Mouse (Mus musculus) limb, embryonic 15.5 days (tissue): ENCODE data around the gene Pfn1. TPM values are rescaled to one million over a fixed set of nuclear protein-coding genes. Genes with fewer than 3 reads are reported as not detected.

ENCODE experiments used
- ATAC-seq: fragments of 200-750 bp; cut with Nextera tagmentation; 2 replicates; pipeline ENCODE4 v1.8.0; 2017; ENCODE audit warnings: low read depth, moderate TSS enrichment; ENCODE audit not compliant: insufficient number of reproducible peaks, low FRiP score, low TSS enrichment
- H3K27ac ChIP-seq: fragments of 300-500 bp; sonication (generic); 2 replicates; pipeline ENCODE4 v1.5.1; 2015; ENCODE audit warnings: moderate library complexity, mild to moderate bottlenecking, inconsistent platforms
- H3K27me3 ChIP-seq: fragments of 300-500 bp; sonication (generic); 2 replicates; pipeline ENCODE4 v1.6.1; 2015; ENCODE audit warnings: inconsistent platforms
- H3K36me3 ChIP-seq: fragments of 300-500 bp; sonication (generic); 2 replicates; pipeline ENCODE4 v1.6.1; 2015; ENCODE audit warnings: inconsistent platforms
- H3K4me1 ChIP-seq: fragments of 300-500 bp; sonication (generic); 2 replicates; pipeline ENCODE4 v1.6.1; 2015; ENCODE audit warnings: inconsistent platforms
- H3K4me2 ChIP-seq: fragments of 300-500 bp; sonication (generic); 2 replicates; pipeline ENCODE4 v1.6.1; 2015; ENCODE audit warnings: mild to moderate bottlenecking, inconsistent platforms
- H3K4me3 ChIP-seq: fragments of 300-500 bp; sonication (generic); 2 replicates; pipeline ENCODE4 v1.5.1; 2015; ENCODE audit warnings: mild to moderate bottlenecking, inconsistent platforms
- H3K9ac ChIP-seq: fragments of 300-500 bp; sonication (generic); 2 replicates; pipeline ENCODE4 v1.6.1; 2015; ENCODE audit warnings: inconsistent platforms
- H3K9me3 ChIP-seq: fragments of 300-500 bp; sonication (generic); 2 replicates; pipeline ENCODE4 v1.6.1; 2016; ENCODE audit warnings: inconsistent platforms
- WGBS: fragments of 180-500 bp; shearing (Covaris S2); methylation state at CpG from one replicate; pipeline ENCODE4 v1.1.7; 2015; 5-methylcytosine and 5-hydroxymethylcytosine counted together
- polyA plus RNA-seq: library from polyadenylated mRNA; unstranded; fragments of >200 nt; fragmentation: Nextera tagmentation; extraction: Ambion mirVana; gene quantifications from 2 replicates; pipeline ENCODE4 v1.2.1, GENCODE M21; 2015

The Pfn1 gene
- polyA plus RNA-seq, 1 experiment from 2014 or later, result 1,605 TPM

DNA sequence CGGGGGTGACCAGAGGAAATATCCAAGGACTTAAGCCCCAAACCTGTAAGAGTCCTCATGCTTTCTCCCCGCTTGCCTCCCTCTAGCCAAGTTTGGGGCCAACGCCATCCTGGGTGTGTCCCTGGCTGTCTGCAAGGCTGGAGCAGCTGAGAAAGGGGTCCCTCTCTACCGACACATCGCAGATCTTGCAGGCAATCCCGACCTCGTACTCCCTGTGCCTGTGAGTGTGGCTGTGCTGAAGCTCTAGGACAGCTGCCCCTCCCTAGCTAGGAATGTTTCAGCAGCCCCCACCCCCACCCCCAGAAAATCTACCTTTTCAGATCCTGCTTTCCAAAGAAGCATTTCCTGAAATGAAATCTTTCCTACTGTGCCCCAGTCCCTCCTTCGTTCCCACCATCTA lies 4.5 kb upstream of the Pfn1 start:
- Histone ChIP-seq H3K27me3 (no peaks in the 10 kb centered on the region), H3K4me2 (no peak overlapping the region), H3K4me3 (no peak overlapping the region), H3K36me3 (peaks cover 41% of the 10 kb centered on the region), H3K4me1 (peaks cover 42% of the 10 kb centered on the region), H3K9ac (no peak overlapping the region), H3K27ac (no peak overlapping the region), H3K9me3 (no peaks in the 10 kb centered on the region)
- no peak for ATAC-seq
- 72% methylated on average over 8 of the region's 8 CpGs for WGBS

DNA sequence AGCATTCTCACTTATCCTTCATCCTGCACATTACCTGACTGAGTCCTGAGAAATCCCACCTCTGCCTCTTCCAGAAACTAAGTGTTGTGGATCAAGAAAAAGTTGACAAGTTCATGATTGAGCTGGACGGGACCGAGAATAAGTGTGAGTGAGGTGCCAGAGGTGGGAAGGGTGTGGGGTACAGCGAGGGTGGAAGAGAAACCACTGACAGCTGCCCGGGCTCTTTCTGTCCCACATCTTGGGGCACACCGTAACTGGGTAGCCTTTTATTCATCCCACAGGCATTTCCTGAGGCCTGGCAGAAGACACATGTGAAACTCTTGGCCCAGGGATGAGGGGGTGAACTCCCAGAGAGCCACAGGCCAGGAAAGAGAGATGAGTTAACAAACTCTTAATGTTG lies 4.1 kb upstream of the Pfn1 start:
- peaks cover 39% of the 10 kb centered on the region for H3K36me3 ChIP-seq
- 0 out of 2 replicates have a peak overlapping the region, but pooled peaks have one; percentile 3 for H3K4me3 ChIP-seq
- no peaks in the 10 kb centered on the region for H3K27me3 ChIP-seq
- 0 out of 2 replicates have a peak overlapping the region, but pooled peaks have one; percentile 26 for H3K9ac ChIP-seq
- 0 out of 2 replicates have a peak overlapping the region, but pooled peaks have one; percentile 17 for H3K4me2 ChIP-seq
- H3K9me3 ChIP-seq, result no peaks in the 10 kb centered on the region
- no peak for ATAC-seq
- WGBS, result 68% methylated on average over 5 of the region's 5 CpGs
- H3K4me1 ChIP-seq, result peaks cover 42% of the 10 kb centered on the region
- H3K27ac ChIP-seq, result peak overlapping the region; percentile 5; the same call in 1 of the 2 replicates

- Histone ChIP-seq H3K27me3 (no peaks in the 10 kb centered on the region), H3K4me1 (peaks cover 45% of the 10 kb centered on the region), H3K9me3 (no peaks in the 10 kb centered on the region), H3K27ac (peak overlapping the region; percentile 5), H3K4me3 (peak overlapping the region; percentile 3; the same call in 1 of the 2 replicates), H3K9ac (0 out of 2 replicates have a peak overlapping the region, but pooled peaks have one; percentile 26), H3K4me2 (0 out of 2 replicates have a peak overlapping the region, but pooled peaks have one; percentile 17), H3K36me3 (peaks cover 33% of the 10 kb centered on the region)
- 53% methylated on average over 9 of the region's 9 CpGs for WGBS
- ATAC-seq, result no peak
Observed at GRCm38 (mm10) chr11:70657991-70658390, 3.5 kb upstream of the Pfn1 start.

GRCm38 (mm10) chr11:70657573-70657972 lies 3.1 kb upstream of the Pfn1 start:
- Histone ChIP-seq H3K9me3 (no peaks in the 10 kb centered on the region), H3K27me3 (no peaks in the 10 kb centered on the region), H3K4me3 (peak overlapping the region; percentile 100; the same call in 1 of the 2 replicates), H3K4me1 (peaks cover 49% of the 10 kb centered on the region), H3K9ac (no peak overlapping the region), H3K27ac (peak overlapping the region; percentile 99), H3K4me2 (0 out of 2 replicates have a peak overlapping the region, but pooled peaks have one; percentile 89), H3K36me3 (peaks cover 31% of the 10 kb centered on the region)
- WGBS, result 40% methylated on average over 6 of the region's 6 CpGs
- ATAC-seq, result no peak

DNA sequence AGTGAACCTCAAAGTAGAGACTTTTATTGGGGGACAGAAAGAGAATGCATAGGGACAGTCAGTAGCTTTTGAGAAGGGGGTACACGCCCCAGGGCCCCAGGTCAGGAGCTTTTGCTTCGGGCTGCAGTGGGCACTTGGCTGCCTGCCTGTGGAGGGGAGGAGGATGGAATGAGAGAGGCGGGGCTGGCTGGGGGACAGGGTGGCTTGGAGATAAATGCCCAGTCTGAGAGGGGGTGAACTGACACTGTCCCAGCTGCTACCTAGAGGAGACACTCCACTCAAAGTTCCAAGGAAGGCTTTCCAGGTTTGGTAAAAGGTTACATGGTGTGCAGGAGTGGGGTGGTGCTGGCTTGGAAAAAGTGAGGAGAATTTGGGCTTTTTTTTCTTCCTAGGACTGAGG lies 2.5 kb upstream of the Pfn1 start, which contains the start of gene Eno3:
Gene Eno3, plus strand, starts transcription at position 239 of the 400 bp plus-strand sequence.
- Histone ChIP-seq H3K36me3 (peaks cover 31% of the 10 kb centered on the region), H3K4me2 (peak within 1 kb of the TSS; percentile 89), H3K27ac (peak within 1 kb of the TSS; percentile 99), H3K4me3 (peak within 1 kb of the TSS; percentile 100), H3K4me1 (peaks cover 55% of the 10 kb centered on the region), H3K9ac (peak within 1 kb of the TSS; percentile 46), H3K27me3 (no peaks in the 10 kb centered on the region), H3K9me3 (no peaks in the 10 kb centered on the region)
- WGBS, result 17% methylated on average over 3 of the region's 3 CpGs
- ATAC-seq, result no peak

DNA sequence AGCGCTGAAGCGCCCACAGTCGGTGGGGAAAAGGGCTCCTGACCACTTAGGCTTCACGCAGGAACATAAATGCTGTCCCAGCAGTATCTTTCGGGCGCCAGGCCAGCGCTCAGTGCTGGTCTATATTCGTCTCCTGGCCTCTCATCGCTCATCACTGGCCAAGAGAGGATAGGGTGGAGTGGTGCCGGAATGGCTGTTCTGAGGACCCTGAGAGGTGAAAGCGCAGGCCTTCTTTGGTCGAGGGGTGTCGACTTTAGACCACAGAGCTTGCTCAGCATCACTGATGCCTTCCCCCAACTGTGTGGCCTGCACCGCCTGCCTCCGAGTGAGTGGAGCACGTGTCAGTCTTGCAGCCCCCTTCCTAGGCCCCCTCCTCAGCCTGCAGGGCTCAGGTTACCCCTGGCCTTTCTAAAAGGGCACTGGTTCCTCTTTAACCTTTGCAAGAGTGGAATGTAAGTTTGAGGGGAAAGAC lies 2.0 kb upstream of the Pfn1 start:
- 5% methylated on average over 16 of the region's 16 CpGs for WGBS
- 0 out of 2 replicates have a peak, but pooled peaks have one; percentile 12 for ATAC-seq
- H3K9me3 ChIP-seq, result no peaks in the 10 kb centered on the region
- H3K9ac ChIP-seq, result peak overlapping the region; percentile 46; the same call in 1 of the 2 replicates
- H3K27ac ChIP-seq, result peak overlapping the region; percentile 99
- no peaks in the 10 kb centered on the region for H3K27me3 ChIP-seq
- peaks cover 30% of the 10 kb centered on the region for H3K36me3 ChIP-seq
- H3K4me2 ChIP-seq, result peak overlapping the region; percentile 89
- peaks cover 59% of the 10 kb centered on the region for H3K4me1 ChIP-seq
- H3K4me3 ChIP-seq, result peak overlapping the region; percentile 100

- H3K9me3 ChIP-seq, result no peaks in the 10 kb centered on the region
- peaks cover 31% of the 10 kb centered on the region for H3K36me3 ChIP-seq
- H3K4me2 ChIP-seq, result peak overlapping the region; percentile 89
- peak overlapping the region; percentile 99 for H3K27ac ChIP-seq
- H3K4me1 ChIP-seq, result peaks cover 66% of the 10 kb centered on the region
- under 1% methylated on average over 61 of the region's 61 CpGs for WGBS
- H3K27me3 ChIP-seq, result no peaks in the 10 kb centered on the region
- peak overlapping the region; percentile 46 for H3K9ac ChIP-seq
- 0 out of 2 replicates have a peak, but pooled peaks have one; percentile 13 for ATAC-seq
- peak overlapping the region; percentile 100 for H3K4me3 ChIP-seq
Observed at GRCm38 (mm10) chr11:70655571-70656455, 1.4 kb upstream of the Pfn1 start.

DNA sequence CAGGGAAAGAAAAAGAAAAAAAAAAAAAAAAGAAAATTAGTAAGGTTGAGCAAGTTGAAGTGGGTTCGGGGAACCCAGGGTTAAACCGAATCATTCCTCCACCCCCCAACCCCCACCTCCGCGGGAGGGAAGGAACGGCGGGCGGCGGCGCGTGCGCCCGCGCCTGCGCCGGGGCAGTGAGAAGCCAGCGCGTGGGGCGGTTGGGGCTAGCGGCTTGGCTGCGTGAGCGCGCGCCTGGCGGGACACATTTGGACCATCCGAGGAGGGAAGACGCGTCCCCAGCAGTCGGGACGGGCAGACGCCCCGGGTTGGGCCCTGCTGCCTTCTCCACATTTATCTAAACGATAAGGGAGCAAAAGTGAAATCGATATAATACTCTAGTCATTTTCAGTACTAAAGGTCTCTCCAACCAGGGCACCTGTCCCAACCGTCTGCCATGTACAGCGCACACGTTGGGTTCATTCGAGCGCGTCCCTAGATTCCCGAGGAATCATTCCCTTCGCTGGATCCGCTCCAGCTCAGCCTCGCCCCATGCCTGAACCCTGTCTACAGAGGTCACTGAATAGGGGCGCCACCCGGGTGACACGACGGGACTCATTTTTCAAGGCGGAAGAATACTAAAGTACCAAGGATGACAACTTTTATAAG lies 603 bp upstream of the Pfn1 start:
- ATAC-seq, result peak; percentile 76
- 0% methylated on average over 48 of the region's 48 CpGs for WGBS
- no peaks in the 10 kb centered on the region for H3K27me3 ChIP-seq
- H3K9me3 ChIP-seq, result no peaks in the 10 kb centered on the region
- H3K4me3 ChIP-seq, result peak overlapping the region; percentile 100
- peak overlapping the region; percentile 89 for H3K4me2 ChIP-seq
- peaks cover 33% of the 10 kb centered on the region for H3K36me3 ChIP-seq
- H3K9ac ChIP-seq, result peak overlapping the region; percentile 46
- peaks cover 71% of the 10 kb centered on the region for H3K4me1 ChIP-seq
- H3K27ac ChIP-seq, result peak overlapping the region; percentile 99

DNA sequence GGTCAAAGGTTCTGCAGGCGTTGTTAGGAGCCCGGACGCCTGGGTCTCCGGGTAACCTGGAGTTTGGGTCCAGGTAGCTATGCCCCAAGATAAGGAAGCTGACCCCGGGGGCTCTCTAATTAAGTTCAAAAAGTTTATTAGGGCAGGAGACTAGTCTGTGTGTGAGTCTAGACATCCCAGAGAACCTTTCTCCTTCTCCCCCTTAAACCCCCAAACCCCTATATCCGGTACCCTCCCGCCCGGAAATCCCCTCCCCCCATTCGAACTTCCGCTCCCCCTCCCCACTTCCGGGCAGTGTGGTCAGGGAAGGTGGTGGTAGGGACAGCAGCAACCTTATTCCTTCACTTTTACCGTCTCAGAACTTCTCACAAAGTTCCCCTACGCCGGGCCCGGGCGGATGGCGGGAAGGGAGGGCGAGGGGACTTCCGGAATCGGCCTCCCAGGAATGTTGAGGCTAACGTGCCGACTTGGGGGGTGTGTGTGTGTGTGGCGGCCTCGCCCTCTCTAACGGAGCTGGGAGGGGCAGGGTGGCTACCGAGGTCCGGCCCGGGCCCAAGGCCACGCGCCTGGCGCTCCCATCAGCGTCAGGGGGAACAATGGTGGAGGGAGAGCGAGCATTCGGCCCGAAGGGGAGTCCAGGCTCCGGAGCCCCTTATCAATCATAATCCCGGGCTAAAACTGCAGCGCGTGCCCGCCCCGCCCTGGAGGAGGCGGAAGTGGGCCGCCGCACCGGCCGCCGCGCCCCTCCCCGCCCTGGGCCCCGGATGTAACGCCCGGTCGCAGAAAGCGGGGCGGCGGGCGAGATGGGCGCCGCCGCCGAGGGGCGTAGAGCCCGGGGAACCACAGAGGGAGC lies 873 bp downstream of the Pfn1 start:
- ATAC-seq, result no peak

DNA sequence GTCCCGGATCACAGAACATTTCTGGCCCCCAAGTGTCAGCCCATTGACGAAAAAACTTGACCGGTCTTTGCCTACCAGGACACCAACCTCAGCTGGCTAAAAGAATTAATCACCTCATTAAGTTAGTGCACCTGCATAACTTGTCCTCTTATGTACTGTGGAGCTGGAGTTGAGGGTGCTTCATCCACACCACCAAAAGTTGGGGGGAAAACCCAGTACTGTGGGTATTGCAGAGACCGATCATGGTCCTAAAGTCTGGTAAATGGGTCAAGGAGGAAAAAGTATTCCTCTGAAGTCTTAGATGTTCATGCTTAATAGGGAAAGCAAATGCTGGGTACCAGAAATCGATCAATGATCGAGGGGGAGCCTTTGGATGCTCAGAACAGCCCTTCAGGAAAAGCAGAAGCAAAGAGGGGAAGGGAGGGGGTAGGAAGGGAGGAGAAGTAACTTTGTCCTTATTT lies 1.5 kb downstream of the Pfn1 start:
- Histone ChIP-seq H3K27ac (peak overlapping the region; percentile 99), H3K4me3 (peak overlapping the region; percentile 100), H3K4me2 (peak overlapping the region; percentile 89), H3K9me3 (no peaks in the 10 kb centered on the region), H3K4me1 (peaks cover 78% of the 10 kb centered on the region), H3K9ac (peak overlapping the region; percentile 98), H3K27me3 (no peaks in the 10 kb centered on the region), H3K36me3 (peaks cover 43% of the 10 kb centered on the region)
- no peak for ATAC-seq
- 41% methylated on average over 6 of the region's 6 CpGs for WGBS

More for the DNA sequence above, 873 bp downstream of the Pfn1 start:
- Histone ChIP-seq H3K4me2 (peak overlapping the region; percentile 89), H3K4me1 (peaks cover 77% of the 10 kb centered on the region), H3K9me3 (no peaks in the 10 kb centered on the region), H3K27ac (peak overlapping the region; percentile 99), H3K27me3 (no peaks in the 10 kb centered on the region), H3K9ac (peak overlapping the region; percentile 98), H3K4me3 (peak overlapping the region; percentile 100), H3K36me3 (peaks cover 40% of the 10 kb centered on the region)
- WGBS, result under 1% methylated on average over 61 of the region's 63 CpGs
